Mouse (Mus musculus) bone marrow, adult 2 months (tissue): ENCODE results near the gene Ncaph. TPM values are rescaled to one million over a fixed set of nuclear protein-coding genes. Genes with fewer than 3 reads are reported as not detected.
"Not testable (repeated sequence)": the region's sequence is repeated elsewhere in the genome, so short reads cannot be mapped to it uniquely, and the experiment has no call there.

Experiments
- H3K27ac ChIP-seq: fragments of 200-500 bp; 2 replicates; pipeline ENCODE4 v1.5.1; 2012; ENCODE audit warnings: low read depth, mild to moderate bottlenecking, control low read depth, inconsistent platforms, low read length; ENCODE audit not compliant: control insufficient read depth, poor library complexity, insufficient read depth
- H3K4me1 ChIP-seq: fragments of 200-500 bp; 2 replicates; pipeline ENCODE4 v1.6.1; 2011; ENCODE audit warnings: low read length; ENCODE audit not compliant: control insufficient read depth, insufficient read depth
- H3K4me3 ChIP-seq: fragments of 200-500 bp; replicated peaks from 2 replicates; pipeline ENCODE3; 2011; ENCODE audit warnings: mild to moderate bottlenecking, low read depth, low read length, control low read depth; ENCODE audit not compliant: control insufficient read depth
- CTCF ChIP-seq: fragments of 200-500 bp; IDR thresholded peaks from 2 replicates; pipeline ENCODE4 v1.5.1; 2011; ENCODE audit warnings: low read length, control low read depth; ENCODE audit not compliant: control insufficient read depth, insufficient read depth
- POLR2A ChIP-seq: fragments of 200-500 bp; IDR thresholded peaks from 2 replicates; pipeline ENCODE4 v1.6.1; 2011; ENCODE audit warnings: low read depth, mild to moderate bottlenecking, control low read depth, low read length, borderline replicate concordance; ENCODE audit not compliant: control insufficient read depth
- WGBS: fragments of 180-500 bp; shearing (Covaris S2); methylation state at CpG from one replicate; pipeline ENCODE4 v1.1.7; 2018; 5-methylcytosine and 5-hydroxymethylcytosine counted together
- polyA plus RNA-seq: library from polyadenylated mRNA; stranded (reverse); fragments of >200 nt; gene quantifications from 2 replicates; pipeline ENCODE4 v1.2.4, GENCODE M21; 2011; ENCODE audit warnings: low replicate concordance; ENCODE audit not compliant: missing spikeins, insufficient read depth, insufficient read length

Ncaph gene
- polyA plus RNA-seq, 1 experiment, result 36.2 TPM

DNA sequence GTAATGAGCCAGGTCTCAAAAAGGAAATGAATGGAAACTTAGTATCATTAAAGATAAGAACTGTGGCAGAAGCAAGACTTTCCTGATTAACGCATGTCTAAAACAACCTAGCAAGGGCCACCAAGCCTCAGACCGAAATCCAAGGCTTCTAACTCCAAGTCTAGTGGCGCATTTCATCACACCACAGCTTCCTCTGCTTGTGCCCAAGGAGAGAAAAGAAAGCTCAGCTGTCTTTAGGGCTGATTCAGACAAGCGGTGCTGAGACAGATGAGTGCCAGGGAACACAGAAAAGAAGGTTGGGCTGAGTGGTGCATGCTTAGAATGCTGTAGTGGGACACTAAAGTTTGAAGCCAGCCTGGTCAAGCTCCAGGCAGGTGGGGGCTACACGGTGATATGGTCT, 4.8 kb downstream of the Ncaph start:
- peaks cover 3% of the 10 kb centered on the region for H3K4me1 ChIP-seq
- TF ChIP-seq CTCF (no peak), POLR2A (no peak)
- no peak overlapping the region for H3K4me3 ChIP-seq
- no peak overlapping the region for H3K27ac ChIP-seq
- WGBS, result 36% methylated on average over 5 of the region's 5 CpGs

DNA sequence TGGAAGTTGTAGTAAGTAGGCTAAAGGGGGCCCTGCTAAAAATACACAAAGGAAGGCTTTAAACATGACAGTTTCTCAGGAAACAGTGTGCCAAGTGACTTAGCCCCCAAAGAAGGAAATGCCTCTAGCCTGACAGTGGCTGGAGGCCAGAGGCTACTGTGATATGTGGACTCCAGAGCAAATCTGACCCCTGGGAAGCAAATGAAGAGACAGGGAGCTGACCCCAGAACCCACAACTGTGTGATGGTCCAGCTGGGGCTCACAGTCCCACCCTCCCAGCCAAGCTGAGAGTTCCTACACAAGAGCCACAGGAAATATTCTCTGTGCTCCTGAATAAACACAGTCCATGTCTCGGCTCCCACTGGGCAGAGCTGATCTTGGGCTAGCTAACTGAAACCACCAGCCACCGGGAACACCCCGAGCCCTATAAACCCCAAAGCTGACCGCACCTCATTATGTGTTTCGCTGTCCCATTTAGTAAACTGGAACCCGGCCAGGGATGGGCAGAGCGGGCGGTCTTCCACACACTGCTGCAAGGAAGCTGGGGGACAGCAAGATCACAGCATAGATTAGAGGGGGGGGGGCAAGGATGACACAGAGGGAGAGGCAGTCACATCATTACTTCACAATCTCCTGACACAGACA, 12.0 kb downstream of the Ncaph start:
- H3K27ac ChIP-seq, result no peak overlapping the region
- no peak overlapping the region for H3K4me3 ChIP-seq
- 86% methylated on average over 8 of the region's 8 CpGs for WGBS

DNA sequence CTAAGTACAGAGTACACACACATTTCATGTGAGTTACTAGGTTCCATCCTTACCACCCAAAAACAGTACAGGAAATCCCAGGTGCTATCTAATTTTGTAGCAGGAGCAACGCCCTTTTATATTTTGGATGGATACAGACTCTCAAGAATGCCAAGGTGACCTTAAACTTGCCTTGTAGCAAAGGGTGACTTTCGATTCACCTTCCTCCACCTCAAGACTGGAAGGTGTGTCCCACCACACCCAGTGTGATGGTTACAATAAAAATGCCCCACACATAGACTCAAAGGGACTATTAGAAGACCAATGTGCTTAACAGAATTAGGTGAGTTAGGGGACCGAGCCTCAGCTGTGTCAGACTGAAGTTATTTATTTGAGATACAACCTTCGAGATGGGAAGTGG, 24.8 kb downstream of the Ncaph start:
- WGBS, result 89% methylated on average over 4 of the region's 4 CpGs

More for the DNA sequence above, 12.0 kb downstream of the Ncaph start:
- no peaks in the 10 kb centered on the region for H3K4me1 ChIP-seq
- TF ChIP-seq CTCF (no peak), POLR2A (no peak)

DNA sequence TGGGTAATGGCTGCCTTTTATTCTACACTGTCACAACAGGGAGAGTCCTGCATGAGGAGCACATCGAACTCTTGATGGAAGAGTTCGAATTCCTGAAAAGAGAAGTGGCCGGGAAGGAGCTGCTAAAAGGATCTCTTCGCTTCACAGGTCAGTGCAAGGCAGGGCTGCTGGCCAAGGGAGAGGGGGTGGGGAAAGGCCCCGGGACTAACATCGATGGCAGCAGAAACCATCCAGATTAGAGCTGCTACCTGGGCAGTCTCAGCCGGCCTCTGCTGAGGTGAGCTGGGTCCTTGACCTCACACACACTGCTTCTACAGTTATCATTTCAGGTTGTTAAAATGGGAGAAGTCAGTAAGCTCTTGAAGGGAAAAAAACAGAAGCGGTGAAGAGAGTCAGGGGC, 41.8 kb downstream of the Ncaph start:
- no peak overlapping the region for H3K27ac ChIP-seq
- 86% methylated on average over 8 of the region's 8 CpGs for WGBS
- H3K4me3 ChIP-seq, result no peak overlapping the region
- no peaks in the 10 kb centered on the region for H3K4me1 ChIP-seq
- TF ChIP-seq POLR2A, result no peak
- no peak for TF ChIP-seq CTCF

More for the DNA sequence above, 24.8 kb downstream of the Ncaph start:
- no peak for TF ChIP-seq CTCF
- no peak overlapping the region for H3K4me3 ChIP-seq
- no peaks in the 10 kb centered on the region for H3K4me1 ChIP-seq
- no peak overlapping the region for H3K27ac ChIP-seq

DNA sequence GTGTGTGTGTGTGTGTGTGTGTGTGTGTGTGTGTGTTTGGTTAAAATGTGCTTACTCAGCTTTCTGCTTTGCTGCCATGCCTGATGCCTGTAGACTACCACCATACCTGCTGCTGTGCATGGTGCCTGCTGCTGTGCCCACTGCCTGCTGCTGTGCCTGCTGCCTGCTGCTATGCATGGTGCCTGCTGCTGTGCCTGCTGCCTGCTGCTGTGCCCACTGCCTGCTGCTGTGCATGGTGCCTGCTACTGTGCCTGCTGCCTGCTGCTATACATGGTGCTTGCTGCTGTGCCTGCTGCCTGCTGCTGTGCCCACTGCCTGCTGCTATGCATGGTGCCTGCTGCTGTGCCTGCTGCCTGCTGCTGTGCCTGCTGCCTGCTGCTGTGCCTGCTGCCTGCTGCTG, 43.6 kb downstream of the Ncaph start:
- H3K27ac ChIP-seq, H3K4me1 ChIP-seq, H3K4me3 ChIP-seq: not testable (repeated sequence)

DNA sequence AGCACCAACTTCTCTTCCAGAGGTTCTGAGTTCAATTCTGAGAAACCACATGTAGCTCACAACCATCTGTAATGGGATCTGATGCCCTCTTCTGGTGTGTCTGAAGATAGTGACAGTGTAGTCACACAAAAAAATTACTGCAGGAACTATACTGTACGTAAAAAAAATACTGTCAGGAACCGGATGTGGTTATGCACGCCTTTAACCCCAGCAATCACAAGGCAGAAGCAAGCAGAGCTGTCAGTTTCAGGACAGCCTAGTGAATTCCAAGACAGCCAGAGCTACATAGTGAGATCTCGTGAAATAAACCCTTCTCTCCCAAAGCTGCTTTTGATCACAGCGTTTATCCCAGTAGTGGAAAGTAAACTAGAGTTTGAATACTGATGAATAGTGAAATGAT, 47.5 kb downstream of the Ncaph start:
- H3K27ac ChIP-seq, result no peak overlapping the region
- TF ChIP-seq CTCF, result no peak
- TF ChIP-seq POLR2A, result no peak
- H3K4me3 ChIP-seq, result no peak overlapping the region
- peaks cover 2% of the 10 kb centered on the region; the same call in 1 of the 2 replicates for H3K4me1 ChIP-seq
- WGBS, result 28% methylated on average over 5 of the region's 5 CpGs

DNA sequence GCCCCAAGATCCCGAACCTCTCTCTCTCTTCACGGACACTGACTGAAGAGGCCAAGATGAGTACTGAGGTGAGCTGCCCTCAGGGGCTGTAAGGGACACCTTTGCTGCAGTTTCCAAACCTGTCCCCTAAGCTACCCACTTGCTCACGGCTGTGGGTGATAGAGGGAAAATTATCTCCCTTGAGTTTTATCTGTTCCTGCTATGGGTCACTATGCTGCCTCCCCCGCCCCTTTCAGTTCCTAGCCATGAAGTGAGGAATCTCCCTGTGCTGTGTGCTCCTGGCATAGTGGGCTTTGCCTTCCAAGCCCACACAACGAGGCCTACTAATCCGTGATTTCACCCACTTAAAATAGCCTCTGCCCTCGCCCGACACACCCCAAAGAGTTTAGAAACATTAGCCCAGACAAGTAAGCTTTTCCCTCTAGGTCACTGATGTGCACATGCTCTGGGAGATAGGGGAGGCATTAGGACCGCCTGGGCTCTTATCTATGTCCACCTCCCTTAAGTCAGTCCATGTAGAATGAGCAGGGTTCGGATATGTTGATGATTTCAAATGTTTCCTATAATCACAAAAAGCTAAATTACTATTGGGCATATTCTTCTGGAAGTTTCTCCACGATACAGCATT, 53.0 kb downstream of the Ncaph start:
- TF ChIP-seq CTCF (no peak), POLR2A (no peak)
- Histone ChIP-seq H3K27ac (peak overlapping the region; percentile 61), H3K4me3 (no peak overlapping the region), H3K4me1 (peaks cover 2% of the 10 kb centered on the region; the same call in 1 of the 2 replicates)
- WGBS, result 64% methylated on average over 11 of the region's 11 CpGs

DNA sequence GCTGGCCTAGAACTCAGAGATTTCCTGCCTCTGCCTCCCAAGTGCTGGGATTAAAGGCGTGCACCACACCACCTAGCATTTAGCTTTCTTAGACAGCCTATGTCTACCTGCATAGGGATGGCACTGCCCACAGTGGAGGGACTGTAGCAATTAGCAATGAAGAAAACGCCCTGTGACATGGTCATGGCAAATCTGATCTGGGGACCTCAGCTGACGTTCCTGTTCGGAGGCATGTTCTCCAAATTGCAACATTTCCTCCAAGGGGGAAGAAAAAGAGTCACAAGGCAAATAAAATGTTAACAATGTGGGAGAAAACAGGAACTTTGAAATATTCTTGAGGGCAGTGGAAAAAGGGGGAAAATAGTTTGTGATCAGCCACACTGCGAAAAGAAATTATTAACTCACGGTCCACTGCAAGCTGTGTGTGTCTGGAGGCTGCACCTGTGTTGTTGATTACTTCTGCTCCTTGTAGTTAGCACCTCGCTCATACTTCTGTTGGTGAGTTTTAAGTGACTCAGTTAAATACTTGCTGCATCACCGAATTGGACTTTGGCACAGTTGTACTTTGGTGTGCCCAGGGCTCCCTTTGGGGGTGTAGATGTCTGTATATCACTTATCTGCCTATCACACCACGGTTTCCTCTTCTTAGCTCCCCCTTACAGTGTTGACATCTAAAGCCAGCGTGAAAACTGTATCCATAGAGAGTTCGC, 53.7 kb downstream of the Ncaph start:
- Histone ChIP-seq H3K4me1 (peaks cover 2% of the 10 kb centered on the region; the same call in 1 of the 2 replicates), H3K27ac (peak overlapping the region; percentile 61), H3K4me3 (no peak overlapping the region)
- 42% methylated on average over 11 of the region's 11 CpGs for WGBS
- TF ChIP-seq CTCF (no peak), POLR2A (no peak)

DNA sequence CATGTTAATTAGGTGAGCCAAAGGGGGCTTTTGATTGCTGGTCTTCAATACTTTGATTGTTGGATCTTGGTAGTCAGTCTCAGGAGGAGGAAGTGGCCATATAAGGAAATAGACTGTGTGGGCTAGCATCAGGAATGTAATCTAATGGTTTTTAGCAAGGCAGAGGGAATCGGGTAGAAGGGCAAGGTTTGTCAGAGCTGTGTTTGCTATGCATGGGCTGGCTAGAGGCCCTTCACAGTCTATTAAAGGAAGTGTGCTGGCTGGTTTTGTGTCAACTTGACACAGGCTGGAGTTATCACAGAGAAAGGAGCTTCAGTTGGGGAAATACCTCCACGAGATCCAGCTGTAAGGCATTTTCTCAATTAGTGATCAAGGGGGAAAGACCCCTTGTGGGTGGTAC, 54.7 kb downstream of the Ncaph start:
- not testable (repeated sequence) for H3K4me3 ChIP-seq, H3K4me1 ChIP-seq, H3K27ac ChIP-seq
- 46% methylated on average over 2 of the region's 2 CpGs for WGBS
